Mouse (Mus musculus): Measurements from ENCODE around the gene Ggct.

GRCm38 (mm10) chr6:54948682-54949081 lies 44.1 kb downstream of the Ggct start:
- TF ChIP-seq POLR2A (IDR thresholded peaks at IDR 0.05; ENCODE audit: extremely low read depth, insufficient read depth, low read length) (no peak), CTCF (IDR thresholded peaks at IDR 0.05; ENCODE audit: extremely low read depth, insufficient read depth, low read length) (no peak)

Data from cortical plate, adult 2 months (tissue).